Mouse (Mus musculus) limb, embryonic 13.5 days (tissue): ENCODE data around the gene Tekt5. TPM values are rescaled to one million over a fixed set of nuclear protein-coding genes. Genes with fewer than 3 reads are reported as not detected.

Experiments
- ATAC-seq: fragments of 200-750 bp; cut with Nextera tagmentation; 2 replicates; pipeline ENCODE4 v1.8.0; 2017; ENCODE audit warnings: low read depth, moderate number of reproducible peaks, moderate TSS enrichment; ENCODE audit not compliant: low FRiP score
- H3K27ac ChIP-seq: fragments of 300-500 bp; sonication (generic); 2 replicates; pipeline ENCODE4 v1.5.1; 2015; ENCODE audit warnings: inconsistent platforms, mild to moderate bottlenecking, moderate library complexity
- H3K27me3 ChIP-seq: fragments of 300-500 bp; sonication (generic); 2 replicates; pipeline ENCODE4 v1.6.1; 2015; ENCODE audit warnings: mild to moderate bottlenecking, inconsistent platforms
- H3K36me3 ChIP-seq: fragments of 300-500 bp; sonication (generic); 2 replicates; pipeline ENCODE4 v1.6.1; 2015; ENCODE audit warnings: inconsistent platforms, mild to moderate bottlenecking, moderate library complexity
- H3K4me1 ChIP-seq: fragments of 300-500 bp; sonication (generic); 2 replicates; pipeline ENCODE4 v1.6.1; 2015; ENCODE audit warnings: inconsistent platforms
- H3K4me2 ChIP-seq: fragments of 300-500 bp; sonication (generic); replicated peaks from 2 replicates; pipeline ENCODE4 v1.6.1; 2015; ENCODE audit warnings: inconsistent platforms, mild to moderate bottlenecking, moderate library complexity
- H3K4me3 ChIP-seq: fragments of 300-500 bp; sonication (generic); 2 replicates; pipeline ENCODE4 v1.5.1; 2015; ENCODE audit warnings: moderate library complexity, mild to moderate bottlenecking, inconsistent platforms
- H3K9ac ChIP-seq: fragments of 300-500 bp; sonication (generic); 2 replicates; pipeline ENCODE4 v1.6.1; 2015; ENCODE audit warnings: mild to moderate bottlenecking, inconsistent platforms
- H3K9me3 ChIP-seq: fragments of 300-500 bp; sonication (generic); 2 replicates; pipeline ENCODE4 v1.6.1; 2016; ENCODE audit warnings: inconsistent platforms
- WGBS: fragments of 180-500 bp; shearing (Covaris S2); methylation state at CpG from one replicate; pipeline ENCODE4 v1.1.7; 2015; 5-methylcytosine and 5-hydroxymethylcytosine counted together
- polyA plus RNA-seq: library from polyadenylated mRNA; unstranded; fragments of >200 nt; fragmentation: Nextera tagmentation; extraction: Ambion mirVana; gene quantifications from 2 replicates; pipeline ENCODE4 v1.2.1, GENCODE M21; 2015

The Tekt5 gene
- polyA plus RNA-seq, 1 experiment from 2014 or later = 0.15 TPM

DNA sequence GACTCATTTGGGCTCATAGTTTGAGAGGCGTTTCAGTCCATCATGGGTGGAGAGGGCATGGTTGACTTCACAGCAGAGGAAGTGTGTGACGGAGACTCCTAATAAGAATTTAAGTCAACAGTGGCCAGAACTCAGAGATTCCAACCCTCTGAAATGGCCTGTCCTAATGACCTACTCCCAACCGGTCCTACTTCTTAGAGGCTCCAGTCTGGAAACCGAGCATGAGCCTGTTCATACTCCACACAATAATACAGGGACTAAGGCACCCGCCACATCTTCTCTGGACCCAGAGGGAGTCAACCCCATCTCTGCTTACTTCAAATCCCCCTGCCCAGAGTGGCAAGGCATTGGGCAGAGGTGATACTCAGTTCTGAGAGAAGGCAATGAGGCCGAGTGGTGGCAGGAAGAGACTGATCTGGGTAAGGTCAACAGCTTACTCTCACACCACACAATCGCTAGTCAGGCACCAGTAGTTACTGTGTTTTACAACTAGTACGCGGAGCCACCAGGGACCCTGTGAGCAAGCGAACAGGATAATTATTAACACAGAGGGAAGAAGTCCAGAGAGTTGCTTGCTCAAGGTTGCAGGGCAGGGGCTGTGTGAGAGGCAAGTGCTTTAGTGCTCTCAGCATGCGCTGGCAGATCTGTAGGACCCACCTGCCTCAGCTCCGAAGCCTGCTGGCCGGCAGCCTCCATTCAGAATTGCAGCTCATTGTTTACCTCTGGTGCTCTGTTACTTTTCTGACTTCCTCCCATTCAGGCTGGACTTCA, 67.5 kb downstream of the Tekt5 start:
- H3K4me1 ChIP-seq = peaks cover 5% of the 10 kb centered on the region; the same call in 1 of the 2 replicates
- H3K36me3 ChIP-seq = no peaks in the 10 kb centered on the region
- no peak overlapping the region for H3K4me2 ChIP-seq
- H3K9ac ChIP-seq = no peak overlapping the region
- no peaks in the 10 kb centered on the region for H3K27me3 ChIP-seq
- ATAC-seq = no peak
- no peak overlapping the region for H3K27ac ChIP-seq
- H3K4me3 ChIP-seq = no peak overlapping the region
- WGBS = 46% methylated on average over 13 of the region's 13 CpGs
- no peaks in the 10 kb centered on the region for H3K9me3 ChIP-seq

DNA sequence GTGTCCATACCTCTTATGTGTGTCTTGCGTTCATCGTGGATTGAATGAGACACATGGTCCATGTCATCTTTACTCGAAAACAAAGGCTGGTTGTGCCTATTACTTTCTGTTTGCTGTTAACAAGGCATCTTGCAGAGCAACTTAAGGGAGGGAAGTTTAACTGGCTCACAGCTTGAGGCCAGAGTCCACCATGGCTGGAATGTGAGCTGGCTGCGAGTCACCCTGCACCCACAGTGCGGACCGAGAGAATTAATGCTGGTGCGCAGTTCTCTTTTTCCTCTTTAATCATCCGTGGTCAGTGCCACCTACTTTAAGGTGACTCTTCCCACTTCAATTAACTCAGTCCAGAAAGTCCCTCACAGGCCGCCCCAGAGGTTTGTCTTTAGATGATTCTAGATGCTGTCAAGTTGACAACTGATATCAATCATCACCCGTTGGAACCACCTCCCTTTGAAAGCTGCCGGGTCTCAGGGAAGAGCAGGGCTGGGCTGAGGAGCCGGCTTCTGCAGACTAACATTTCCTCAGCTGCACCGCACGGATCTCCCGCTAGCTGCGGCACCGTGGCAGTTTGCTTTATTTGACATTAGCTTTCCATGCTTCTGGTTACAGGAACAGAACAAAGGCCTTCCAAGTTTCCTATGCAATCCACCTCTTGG, 75.2 kb downstream of the Tekt5 start:
- no peaks in the 10 kb centered on the region for H3K36me3 ChIP-seq
- WGBS = 47% methylated on average over 17 of the region's 17 CpGs
- H3K4me1 ChIP-seq = peaks cover 6% of the 10 kb centered on the region; the same call in 1 of the 2 replicates
- no peaks in the 10 kb centered on the region for H3K27me3 ChIP-seq
- no peak overlapping the region for H3K9ac ChIP-seq
- ATAC-seq = no peak
- no peaks in the 10 kb centered on the region for H3K9me3 ChIP-seq
- H3K4me2 ChIP-seq = no peak overlapping the region
- H3K4me3 ChIP-seq = no peak overlapping the region
- no peak overlapping the region for H3K27ac ChIP-seq

DNA sequence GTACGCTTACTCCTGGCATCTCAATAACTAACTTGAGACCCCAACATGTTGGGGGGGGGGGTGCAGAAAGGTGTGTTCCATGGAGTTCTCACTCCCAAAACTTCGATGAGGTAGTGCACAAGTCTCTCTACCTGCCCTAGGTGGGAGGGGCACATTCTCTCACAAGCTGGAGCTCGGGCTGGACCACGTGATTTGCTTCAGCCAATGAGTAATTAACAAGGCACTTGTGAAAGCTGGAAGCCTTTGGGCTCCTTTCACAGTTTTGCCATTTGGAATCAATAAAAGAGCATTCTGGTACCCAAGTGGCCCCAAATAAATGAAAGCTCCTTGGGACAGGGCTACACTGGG, 78.1 kb downstream of the Tekt5 start:
- Histone ChIP-seq H3K4me3 (no peak overlapping the region), H3K4me1 (peaks cover 19% of the 10 kb centered on the region), H3K9me3 (no peaks in the 10 kb centered on the region), H3K9ac (no peak overlapping the region), H3K4me2 (no peak overlapping the region), H3K27ac (no peak overlapping the region), H3K36me3 (no peaks in the 10 kb centered on the region), H3K27me3 (0 out of 2 replicates have a peak, but pooled peaks cover 3% of the 10 kb centered on the region)
- WGBS = 33% methylated on average over 4 of the region's 4 CpGs
- ATAC-seq = no peak

DNA sequence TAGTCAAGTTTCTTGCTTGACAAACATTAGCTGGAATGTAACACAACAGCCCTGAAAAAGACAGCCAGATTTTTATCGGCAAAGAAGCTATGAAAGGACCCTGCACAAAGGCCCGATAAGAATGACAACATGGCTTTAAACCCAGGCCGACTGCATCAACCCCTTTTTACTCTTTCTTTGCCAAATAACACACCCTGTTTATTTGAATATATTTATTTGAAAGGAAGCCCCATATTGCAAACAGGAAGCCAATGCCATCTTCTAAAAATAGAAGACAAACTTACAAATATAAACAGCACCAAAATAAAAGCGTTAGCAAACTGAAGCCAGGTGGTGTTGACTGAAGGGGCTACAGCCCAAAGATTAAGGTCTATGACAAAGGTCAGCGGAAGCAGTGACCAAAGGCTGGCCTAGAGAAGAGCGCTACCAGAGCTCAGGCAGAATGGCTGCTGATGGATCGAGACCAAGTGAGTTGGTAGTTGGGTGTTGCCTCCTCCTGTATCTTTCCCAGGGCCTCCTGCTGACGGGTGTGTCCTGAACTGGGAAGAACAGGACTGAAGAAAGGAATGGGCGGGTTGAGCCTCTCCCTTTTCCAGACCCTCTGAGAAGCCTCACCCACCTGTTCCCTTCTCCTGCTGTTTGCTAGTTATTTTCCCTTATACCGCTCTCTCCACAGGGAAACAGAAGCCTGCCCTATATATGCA, 78.6 kb downstream of the Tekt5 start:
- ATAC-seq = no peak
- Histone ChIP-seq H3K4me3 (no peak overlapping the region), H3K9me3 (no peaks in the 10 kb centered on the region), H3K4me1 (peaks cover 24% of the 10 kb centered on the region), H3K9ac (no peak overlapping the region), H3K4me2 (no peak overlapping the region), H3K36me3 (no peaks in the 10 kb centered on the region), H3K27me3 (0 out of 2 replicates have a peak, but pooled peaks cover 4% of the 10 kb centered on the region), H3K27ac (no peak overlapping the region)
- WGBS = 84% methylated on average over 10 of the region's 10 CpGs

DNA sequence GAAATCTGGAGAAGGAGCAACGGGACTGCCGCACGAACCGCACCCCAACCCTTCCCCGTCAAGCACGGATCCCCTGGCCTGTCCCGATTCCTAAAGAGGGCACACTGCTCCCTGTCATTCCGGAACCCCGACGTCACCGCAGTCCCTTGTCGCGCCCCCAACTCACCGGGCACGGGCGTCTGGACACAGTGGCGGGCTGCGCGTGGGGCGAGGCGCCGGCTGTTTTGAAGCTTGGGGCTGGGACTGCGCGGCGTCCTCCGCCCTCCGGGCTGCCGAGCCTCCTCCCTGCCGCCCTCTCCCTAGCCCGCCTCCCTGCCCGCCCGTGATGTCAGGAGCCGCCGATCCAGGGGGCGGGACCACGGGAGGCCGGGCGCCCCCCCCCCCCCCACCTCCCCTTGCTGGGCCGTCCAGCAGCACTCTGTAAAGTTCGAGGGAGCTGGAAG, 81.6 kb downstream of the Tekt5 start, which contains the start of gene Emp2:
Emp2 (minus strand) TSS at position 323 of the 443 bp plus-strand sequence.
- H3K9me3 ChIP-seq = no peaks in the 10 kb centered on the region
- H3K27me3 ChIP-seq = 0 out of 2 replicates have a peak, but pooled peaks cover 4% of the 10 kb centered on the region
- peaks cover 35% of the 10 kb centered on the region for H3K4me1 ChIP-seq
- no peak within 1 kb of the TSS for H3K27ac ChIP-seq
- H3K4me2 ChIP-seq = peak within 1 kb of the TSS; percentile 82
- no peaks in the 10 kb centered on the region for H3K36me3 ChIP-seq
- peak within 1 kb of the TSS; percentile 60 for H3K4me3 ChIP-seq
- peak; percentile 91 for ATAC-seq
- H3K9ac ChIP-seq = peak within 1 kb of the TSS; percentile 72
- WGBS = under 1% methylated on average over 34 of the region's 40 CpGs

DNA sequence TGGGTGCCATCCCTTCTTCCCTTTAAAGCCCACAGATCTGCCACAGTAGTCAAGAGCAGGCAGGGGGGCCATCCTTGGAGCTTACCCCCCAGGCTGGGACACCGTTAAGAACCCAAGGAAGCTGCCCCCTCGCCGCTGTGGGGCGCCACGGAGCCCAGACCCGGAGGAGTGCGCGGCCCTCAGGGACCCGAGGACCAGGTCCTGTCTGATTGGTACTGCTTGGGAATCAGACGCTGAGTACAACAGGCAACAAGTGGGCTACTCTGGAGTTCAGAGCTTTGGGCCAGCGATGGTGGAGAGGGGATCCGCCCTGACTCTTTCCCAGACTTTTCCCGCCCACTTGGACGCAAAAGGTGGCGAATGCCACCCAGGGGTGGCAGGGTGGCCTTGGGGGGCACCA, 82.1 kb downstream of the Tekt5 start:
- WGBS = 5% methylated on average over 15 of the region's 15 CpGs
- H3K4me1 ChIP-seq = peaks cover 35% of the 10 kb centered on the region

DNA sequence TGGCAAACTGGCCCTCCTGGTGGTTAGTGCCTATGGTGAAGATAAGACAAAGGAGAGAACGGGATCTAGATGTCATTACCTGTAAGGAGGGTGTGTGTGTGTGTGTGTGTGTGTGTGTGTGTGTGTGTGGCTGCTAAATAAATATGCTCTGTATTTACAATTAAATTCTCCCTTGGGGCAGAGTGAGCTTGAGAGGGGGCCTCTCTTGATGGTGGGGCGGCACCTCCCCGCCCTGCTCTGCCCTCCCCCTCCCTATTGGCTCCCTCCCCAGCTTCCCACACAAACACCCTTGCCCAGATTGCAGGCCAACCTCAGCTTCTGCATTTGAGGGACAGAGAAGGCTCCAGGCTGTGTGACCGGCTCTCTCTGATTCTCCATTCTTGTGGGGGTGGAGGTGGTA, 83.3 kb downstream of the Tekt5 start:
- no peak overlapping the region for H3K9ac ChIP-seq
- peaks cover 29% of the 10 kb centered on the region for H3K4me1 ChIP-seq
- 0 out of 2 replicates have a peak, but pooled peaks cover 4% of the 10 kb centered on the region for H3K27me3 ChIP-seq
- no peak overlapping the region for H3K27ac ChIP-seq
- H3K36me3 ChIP-seq = no peaks in the 10 kb centered on the region
- 0 out of 2 replicates have a peak overlapping the region, but pooled peaks have one; percentile 9 for H3K4me2 ChIP-seq
- no peaks in the 10 kb centered on the region for H3K9me3 ChIP-seq
- no peak for ATAC-seq
- H3K4me3 ChIP-seq = no peak overlapping the region
- 65% methylated on average over 4 of the region's 4 CpGs for WGBS

More for the DNA sequence above, 82.1 kb downstream of the Tekt5 start:
- peak overlapping the region; percentile 60 for H3K4me3 ChIP-seq
- peak overlapping the region; percentile 72 for H3K9ac ChIP-seq
- H3K36me3 ChIP-seq = no peaks in the 10 kb centered on the region
- 0 out of 2 replicates have a peak, but pooled peaks cover 4% of the 10 kb centered on the region for H3K27me3 ChIP-seq
- no peaks in the 10 kb centered on the region for H3K9me3 ChIP-seq
- no peak for ATAC-seq
- H3K4me2 ChIP-seq = peak overlapping the region; percentile 82
- no peak overlapping the region for H3K27ac ChIP-seq

DNA sequence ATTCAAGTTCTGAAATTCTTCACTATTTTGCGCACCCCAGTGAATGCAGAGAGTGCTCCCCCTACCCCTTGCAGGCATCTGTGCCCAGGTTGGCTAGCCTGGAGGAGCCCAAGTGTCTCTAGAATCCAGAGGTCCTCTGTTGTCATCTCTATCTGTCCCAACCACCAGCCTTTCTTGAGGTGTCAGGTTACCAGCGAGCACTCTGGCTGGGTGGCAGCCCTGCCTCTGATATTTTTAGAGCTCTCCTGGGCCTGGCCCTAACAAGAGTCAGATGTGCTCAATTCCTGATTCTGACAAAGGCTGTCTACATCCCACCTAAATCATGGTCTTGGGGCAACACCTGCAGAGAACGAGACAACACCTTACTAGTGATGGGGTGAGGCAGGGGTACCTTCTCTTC, 84.2 kb downstream of the Tekt5 start:
- no peak overlapping the region for H3K4me2 ChIP-seq
- WGBS = 26% methylated on average over 3 of the region's 3 CpGs
- no peak overlapping the region for H3K27ac ChIP-seq
- no peak overlapping the region for H3K9ac ChIP-seq
- H3K27me3 ChIP-seq = 0 out of 2 replicates have a peak, but pooled peaks cover 4% of the 10 kb centered on the region
- peaks cover 29% of the 10 kb centered on the region for H3K4me1 ChIP-seq
- no peak overlapping the region for H3K4me3 ChIP-seq
- ATAC-seq = no peak
- H3K9me3 ChIP-seq = no peaks in the 10 kb centered on the region
- H3K36me3 ChIP-seq = no peaks in the 10 kb centered on the region

DNA sequence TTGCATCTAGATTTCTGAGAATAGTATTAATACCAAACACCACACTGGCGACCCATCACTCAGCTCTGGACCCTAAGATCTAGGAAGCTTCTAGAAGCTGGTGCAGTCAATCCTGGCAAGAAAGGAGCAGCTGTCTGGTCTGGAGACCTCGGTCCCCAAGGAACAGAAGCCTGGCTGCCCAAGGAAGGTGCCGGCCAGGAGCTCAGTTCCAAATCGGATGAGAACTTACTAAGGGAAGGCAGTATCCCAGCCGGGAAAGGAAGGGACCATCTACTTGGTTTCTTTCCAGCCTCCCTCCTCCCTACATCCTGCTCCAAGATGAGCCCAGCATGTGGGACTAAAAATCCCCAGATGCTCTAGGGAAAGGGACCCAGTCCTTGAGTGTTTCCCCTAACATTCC, 84.8 kb downstream of the Tekt5 start:
- H3K9me3 ChIP-seq = no peaks in the 10 kb centered on the region
- H3K9ac ChIP-seq = no peak overlapping the region
- H3K4me3 ChIP-seq = no peak overlapping the region
- no peak for ATAC-seq
- no peaks in the 10 kb centered on the region for H3K36me3 ChIP-seq
- H3K4me1 ChIP-seq = peaks cover 29% of the 10 kb centered on the region
- H3K27me3 ChIP-seq = 0 out of 2 replicates have a peak, but pooled peaks cover 4% of the 10 kb centered on the region
- H3K4me2 ChIP-seq = no peak overlapping the region
- WGBS = 73% methylated on average over 5 of the region's 5 CpGs
- H3K27ac ChIP-seq = no peak overlapping the region

Other genes with a start within 250 kb of the Tekt5 start
- 3.9 TPM in 2 replicates for gene Rpl39l, start 225.3 kb downstream of the Tekt5 start, polyA plus RNA-seq
- 1.1 and 1.3 TPM in 2 replicates for gene Atf7ip2, start 202.8 kb downstream of the Tekt5 start, polyA plus RNA-seq
- 20.4 and 22.5 TPM in 2 replicates for gene Emp2, start 81.5 kb downstream of the Tekt5 start, polyA plus RNA-seq
- 60.0 and 64.0 TPM in 2 replicates for gene Nubp1, start 16.5 kb upstream of the Tekt5 start, polyA plus RNA-seq
- 22.5 and 23.2 TPM in 2 replicates for gene Tvp23a, start 51.9 kb upstream of the Tekt5 start, polyA plus RNA-seq
- gene Ciita, start 84.6 kb upstream of the Tekt5 start, polyA plus RNA-seq = 0.37 and 0.40 TPM in 2 replicates
- gene Dexi, start 147.6 kb upstream of the Tekt5 start, polyA plus RNA-seq = 23.5 and 27.1 TPM in 2 replicates
- 38.2 and 42.1 TPM in 2 replicates for gene Clec16a, start 149.8 kb upstream of the Tekt5 start, polyA plus RNA-seq